Mouse (Mus musculus) heart, postnatal 0 days (tissue): ENCODE results near the gene Stk35.

Experiments used
- CTCF ChIP-seq: IDR thresholded peaks from 2 replicates; pipeline ENCODE4 v1.5.1; 2016; ENCODE audit warnings: antibody characterized with exemption, control low read depth, low read depth
- EP300 ChIP-seq: IDR thresholded peaks from 2 replicates; pipeline ENCODE4 v1.6.1; 2016; ENCODE audit warnings: antibody characterized with exemption, low read depth

GRCm38 (mm10) chr2:129818868-129819267 lies 18.6 kb downstream of the Stk35 start:
- TF ChIP-seq CTCF, result no peak
- TF ChIP-seq EP300, result peak; percentile 50; the same call in 1 of the 2 replicates
